Mouse (Mus musculus): ENCODE measurements around the gene Hdlbp.
"Not testable (repeated sequence)": the region's sequence is repeated elsewhere in the genome, so short reads cannot be mapped to it uniquely, and the experiment has no call there.

Gene Hdlbp

DNA sequence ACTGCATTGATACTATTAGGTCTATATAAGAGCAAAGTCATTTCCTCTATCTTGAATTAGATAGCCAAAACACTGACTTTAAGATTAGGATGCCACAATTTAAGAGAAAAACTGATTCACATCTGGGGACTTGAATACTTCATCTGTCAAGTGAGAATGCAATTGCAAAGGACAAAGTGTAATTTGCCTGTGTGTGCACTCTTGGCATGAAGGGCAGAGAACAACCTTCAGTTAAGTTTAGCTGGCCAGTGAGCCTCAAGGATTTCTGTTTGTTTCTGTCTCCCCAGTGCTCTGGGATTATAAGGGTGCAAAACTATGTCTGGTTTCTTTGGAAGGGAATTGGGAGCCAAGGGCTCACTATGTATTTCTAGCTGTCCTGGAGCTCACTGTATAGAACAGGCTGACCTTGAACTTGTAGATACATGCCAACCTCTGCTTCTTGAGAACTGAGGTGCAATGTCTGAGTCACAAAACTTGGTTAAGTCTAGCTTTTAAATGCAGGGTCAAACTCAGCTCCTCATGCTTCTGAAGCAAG, 24.8 kb downstream of the Hdlbp start:
- in situ Hi-C loops (cut with MboI; ENCODE audit: low pct_unique_long_range_greater_than_20kb in 1 of 2, low sequenced_read_pairs in 2 of 2, unreplicated experiment in 1 of 2) = no loop called here

DNA sequence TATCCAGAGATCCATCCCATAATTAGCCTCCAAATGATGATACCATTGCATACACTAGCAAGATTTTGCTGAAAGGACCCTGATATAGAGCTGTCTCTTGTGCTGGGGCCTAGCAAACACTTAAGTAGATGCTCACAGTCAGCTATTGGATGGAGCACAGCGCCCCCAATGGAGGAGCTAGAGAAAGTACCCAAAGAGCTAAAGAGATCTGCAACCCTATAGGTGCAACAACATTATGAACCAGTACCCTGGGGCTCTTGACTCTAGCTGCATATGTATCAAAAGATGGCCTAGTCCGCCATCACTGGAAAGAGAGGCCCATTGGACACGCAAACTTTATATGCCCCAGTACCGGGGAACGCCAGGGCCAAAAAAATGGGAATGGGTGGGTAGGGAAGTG, 28.5 kb downstream of the Hdlbp start:
- in situ Hi-C loops (cut with MboI; ENCODE audit: low pct_unique_long_range_greater_than_20kb in 1 of 2, low sequenced_read_pairs in 2 of 2, unreplicated experiment in 1 of 2) = not testable (repeated sequence)

GRCm38 (mm10) chr1:93445822-93446162, 32.8 kb downstream of the Hdlbp start:
- in situ Hi-C loops (cut with MboI; ENCODE audit: low pct_unique_long_range_greater_than_20kb in 1 of 2, low sequenced_read_pairs in 2 of 2, unreplicated experiment in 1 of 2) = no loop called here

GRCm38 (mm10) chr1:93445111-93445821, 33.3 kb downstream of the Hdlbp start:
- in situ Hi-C loops (cut with MboI; ENCODE audit: low pct_unique_long_range_greater_than_20kb in 1 of 2, low sequenced_read_pairs in 2 of 2, unreplicated experiment in 1 of 2) = no loop called here

- in situ Hi-C loops (cut with MboI; ENCODE audit: low pct_unique_long_range_greater_than_20kb in 1 of 2, low sequenced_read_pairs in 2 of 2, unreplicated experiment in 1 of 2) = no loop called here
These were observed 34.1 kb downstream of the Hdlbp start for GRCm38 (mm10) chr1:93444405-93445110.

GRCm38 (mm10) chr1:93439321-93439720, 39.3 kb downstream of the Hdlbp start:
- in situ Hi-C loops (cut with MboI; ENCODE audit: low pct_unique_long_range_greater_than_20kb in 1 of 2, low sequenced_read_pairs in 2 of 2, unreplicated experiment in 1 of 2) = no loop called here

- in situ Hi-C loops (cut with MboI; ENCODE audit: low pct_unique_long_range_greater_than_20kb in 1 of 2, low sequenced_read_pairs in 2 of 2, unreplicated experiment in 1 of 2) = no loop called here
These were observed 46.5 kb downstream of the Hdlbp start for GRCm38 (mm10) chr1:93432087-93432486.

DNA sequence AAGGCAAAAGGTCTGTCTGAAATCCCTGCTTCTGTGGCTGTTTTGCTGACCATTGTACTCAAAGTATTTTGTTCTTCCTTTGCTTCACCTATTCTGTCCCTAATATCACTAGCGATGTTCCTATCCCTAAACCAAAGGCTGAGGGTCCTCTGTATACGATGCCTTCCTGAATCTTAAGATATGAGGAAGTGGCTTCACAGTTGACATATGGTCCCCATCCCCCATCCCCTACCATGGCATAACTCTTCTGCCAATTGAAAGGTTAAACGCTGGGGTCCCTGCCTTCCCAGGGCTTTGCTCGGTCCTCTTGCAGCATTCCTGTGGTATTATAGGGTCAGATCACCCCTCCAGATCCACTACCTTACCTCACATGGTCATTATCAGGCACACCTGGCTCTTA, 75.2 kb downstream of the Hdlbp start:
- in situ Hi-C loops (cut with MboI; ENCODE audit: low pct_unique_long_range_greater_than_20kb in 1 of 2, low sequenced_read_pairs in 2 of 2, unreplicated experiment in 1 of 2) = no loop called here

- in situ Hi-C loops (cut with MboI; ENCODE audit: low pct_unique_long_range_greater_than_20kb in 1 of 2, low sequenced_read_pairs in 2 of 2, unreplicated experiment in 1 of 2) = no loop called here
These were observed 77.2 kb downstream of the Hdlbp start for GRCm38 (mm10) chr1:93401191-93402052.

DNA sequence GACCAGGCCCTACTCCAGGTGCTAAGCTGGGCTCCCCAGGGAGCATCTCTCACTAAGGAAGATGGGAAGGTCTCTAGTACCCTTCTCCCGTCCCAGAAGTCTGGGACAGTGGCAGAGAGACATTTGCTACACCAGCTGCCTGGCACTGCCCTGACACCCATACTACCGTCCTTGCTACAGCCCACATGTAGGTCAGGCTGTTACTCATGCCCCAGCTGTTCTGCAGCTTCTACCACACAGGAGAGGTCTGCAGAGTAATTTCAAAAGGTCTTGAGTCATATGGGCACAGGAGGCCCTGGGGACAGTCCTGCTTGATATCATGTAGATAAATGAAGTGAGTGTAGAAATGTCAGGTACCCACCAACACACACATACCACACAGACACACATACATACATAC, 89.7 kb downstream of the Hdlbp start:
- in situ Hi-C loops (cut with MboI; ENCODE audit: low pct_unique_long_range_greater_than_20kb in 1 of 2, low sequenced_read_pairs in 2 of 2, unreplicated experiment in 1 of 2) = no loop called here

DNA sequence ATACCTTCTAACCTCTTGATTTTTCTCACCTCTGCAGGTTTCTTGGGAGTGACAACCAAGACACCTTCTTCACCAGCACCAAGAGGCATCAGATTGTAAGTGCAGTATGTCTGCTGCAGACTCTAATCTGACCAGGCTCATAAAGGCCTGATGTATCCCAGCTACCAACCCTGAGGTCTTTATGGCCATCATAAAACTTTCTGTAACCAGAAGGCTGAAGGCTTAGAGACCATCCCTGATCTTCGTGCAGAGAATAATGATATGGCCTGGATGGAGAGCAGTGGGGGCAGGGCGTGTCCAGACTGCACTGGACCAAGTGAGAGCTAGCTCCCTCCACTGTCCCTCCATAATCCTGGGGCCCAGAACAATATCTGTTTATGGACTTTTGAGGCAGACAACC, 91.4 kb downstream of the Hdlbp start:
- in situ Hi-C loops (cut with MboI; ENCODE audit: low pct_unique_long_range_greater_than_20kb in 1 of 2, low sequenced_read_pairs in 2 of 2, unreplicated experiment in 1 of 2) = no loop called here

- in situ Hi-C loops (cut with MboI; ENCODE audit: low pct_unique_long_range_greater_than_20kb in 1 of 2, low sequenced_read_pairs in 2 of 2, unreplicated experiment in 1 of 2) = no loop called here
These were observed 99.5 kb downstream of the Hdlbp start for GRCm38 (mm10) chr1:93379117-93379516.

GRCm38 (mm10) chr1:93377307-93377706, 101.3 kb downstream of the Hdlbp start:
- in situ Hi-C loops (cut with MboI; ENCODE audit: low pct_unique_long_range_greater_than_20kb in 1 of 2, low sequenced_read_pairs in 2 of 2, unreplicated experiment in 1 of 2) = no loop called here

DNA sequence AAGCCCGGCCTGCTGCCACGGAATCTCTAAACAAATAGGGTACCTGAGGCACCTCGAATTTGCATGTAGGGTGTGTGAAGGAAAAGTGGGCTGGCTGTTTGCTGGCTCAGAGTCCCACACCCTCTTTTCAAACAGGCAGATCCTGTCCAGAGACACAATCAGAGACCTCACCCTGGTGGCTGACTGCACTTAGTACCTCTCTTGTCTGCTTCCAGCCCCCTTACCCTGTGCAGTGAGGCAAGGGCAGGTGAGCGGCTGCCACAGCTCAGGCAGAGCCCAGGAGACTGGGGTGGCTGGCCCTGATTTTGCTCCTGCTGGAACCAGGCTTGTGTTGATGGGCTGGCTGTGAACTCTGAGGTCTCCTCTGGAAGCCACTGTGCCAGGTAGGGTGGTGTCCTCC, 105.0 kb downstream of the Hdlbp start, which contains the start of gene Ano7:
TSS of gene Ano7 (plus strand) at position 266 of the 400 bp plus-strand sequence.
- in situ Hi-C loops (cut with MboI; ENCODE audit: low pct_unique_long_range_greater_than_20kb in 1 of 2, low sequenced_read_pairs in 2 of 2, unreplicated experiment in 1 of 2) = no loop called here

DNA sequence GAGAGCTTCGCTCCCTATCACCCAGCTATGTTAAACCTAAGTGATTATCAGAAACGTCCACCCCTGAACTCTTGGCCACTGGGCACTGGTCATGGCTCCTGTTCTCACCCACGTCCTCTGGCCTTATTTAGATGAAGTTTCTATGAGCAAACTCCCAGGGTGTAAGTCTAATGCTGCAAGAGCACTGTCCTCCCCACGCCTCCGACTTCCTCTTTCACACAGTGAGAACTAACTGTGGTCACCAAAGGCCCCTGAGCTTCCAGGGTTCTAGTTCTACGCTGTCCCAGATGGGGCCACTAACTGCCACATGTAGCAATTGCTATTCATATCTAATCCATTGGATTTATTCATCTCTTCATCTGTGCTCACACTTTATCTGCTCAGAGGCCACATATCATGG, 113.0 kb downstream of the Hdlbp start:
- in situ Hi-C loops (cut with MboI; ENCODE audit: low pct_unique_long_range_greater_than_20kb in 1 of 2, low sequenced_read_pairs in 2 of 2, unreplicated experiment in 1 of 2) = no loop called here

DNA sequence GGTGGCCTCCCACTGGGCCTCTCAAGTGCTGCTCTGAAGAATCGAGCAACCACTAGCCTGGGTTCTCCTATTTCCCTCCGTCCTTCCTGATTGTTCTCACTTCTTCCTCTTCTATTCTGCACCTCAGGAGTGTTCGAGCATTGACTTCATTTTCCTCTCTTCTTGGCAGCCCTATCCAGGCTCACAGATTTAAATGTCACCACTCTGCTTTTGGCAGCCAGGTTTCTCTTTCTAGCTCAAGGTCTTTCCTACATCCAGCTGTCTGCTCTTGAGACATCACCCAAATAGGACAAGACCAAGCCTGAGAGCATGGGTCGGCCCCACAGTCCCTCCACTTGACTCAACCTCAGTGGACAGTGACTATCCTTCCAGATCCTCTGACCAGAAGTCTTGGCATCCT, 116.0 kb downstream of the Hdlbp start:
- in situ Hi-C loops (cut with MboI; ENCODE audit: low pct_unique_long_range_greater_than_20kb in 1 of 2, low sequenced_read_pairs in 2 of 2, unreplicated experiment in 1 of 2) = no loop called here
